Mouse (Mus musculus) stomach, embryonic 14.5 days (tissue): ENCODE results near the gene Olfr1131. TPM values are rescaled to one million over a fixed set of nuclear protein-coding genes. Genes with fewer than 3 reads are reported as not detected.
"Not testable (repeated sequence)": the region's sequence is repeated elsewhere in the genome, so short reads cannot be mapped to it uniquely, and the experiment has no call there.

ENCODE experiments used
- ATAC-seq: fragments of 200-750 bp; cut with Nextera tagmentation; 2 replicates; pipeline ENCODE4 v1.8.0; 2017; ENCODE audit warnings: low read depth, moderate TSS enrichment; ENCODE audit not compliant: insufficient number of reproducible peaks, insufficient read depth, low FRiP score
- H3K27ac ChIP-seq: fragments of 300-500 bp; sonication (generic); 2 replicates; pipeline ENCODE4 v1.5.1; 2014; ENCODE audit warnings: mild to moderate bottlenecking, low read length, moderate library complexity, mixed read lengths
- H3K27me3 ChIP-seq: fragments of 300-500 bp; sonication (generic); 2 replicates; pipeline ENCODE4 v1.6.1; 2014; ENCODE audit warnings: low read length, control low read depth, mixed read lengths; ENCODE audit not compliant: control insufficient read depth, insufficient read depth
- H3K36me3 ChIP-seq: fragments of 300-500 bp; sonication (generic); 2 replicates; pipeline ENCODE4 v1.6.1; 2014; ENCODE audit warnings: mild to moderate bottlenecking, control low read depth, low read length, moderate library complexity, mixed read lengths; ENCODE audit not compliant: control insufficient read depth, insufficient read depth
- H3K4me1 ChIP-seq: fragments of 300-500 bp; sonication (generic); 2 replicates; pipeline ENCODE4 v1.6.1; 2014; ENCODE audit warnings: low read length, control low read depth, mixed read lengths; ENCODE audit not compliant: control insufficient read depth, insufficient read depth
- H3K4me2 ChIP-seq: fragments of 300-500 bp; sonication (generic); replicated peaks from 2 replicates; pipeline ENCODE4 v1.6.1; 2014; ENCODE audit warnings: low read depth, low read length, control low read depth
- H3K4me3 ChIP-seq: fragments of 300-500 bp; sonication (generic); 2 replicates; pipeline ENCODE4 v1.5.1; 2014; ENCODE audit warnings: low read depth, low read length, control low read depth
- H3K9ac ChIP-seq: fragments of 300-500 bp; sonication (generic); replicated peaks from 2 replicates; pipeline ENCODE4 v1.6.1; 2014; ENCODE audit warnings: low read depth, mild to moderate bottlenecking, control low read depth, low read length, moderate library complexity, mixed read lengths
- H3K9me3 ChIP-seq: fragments of 300-500 bp; sonication (generic); 2 replicates; pipeline ENCODE4 v1.6.1; 2016; ENCODE audit warnings: low read depth, low read length, control low read depth; ENCODE audit not compliant: control insufficient read depth
- WGBS: fragments of 180-500 bp; shearing (Covaris S2); extraction: QIAGEN DNeasy Blood & Tissue Kit; methylation state at CpG from one replicate; pipeline ENCODE4 v1.1.7; 2014; 5-methylcytosine and 5-hydroxymethylcytosine counted together
- polyA plus RNA-seq: library from polyadenylated mRNA; unstranded; fragments of >200 nt; fragmentation: Nextera tagmentation; extraction: Ambion mirVana; gene quantifications from 2 replicates; pipeline ENCODE4 v1.2.1, GENCODE M21; 2014

The Olfr1131 gene
- not detected in 2 replicates for polyA plus RNA-seq

GRCm38 (mm10) chr2:87626804-87627203 lies at the start of gene Olfr1131:
TSS of gene Olfr1131 (plus strand) at chr2:87627104.
- Histone ChIP-seq H3K4me2 (no peak within 1 kb of the TSS), H3K4me3 (no peak within 1 kb of the TSS), H3K9ac (no peak within 1 kb of the TSS), H3K27ac (no peak within 1 kb of the TSS), H3K4me1 (no peaks in the 10 kb centered on the region), H3K9me3 (no peaks in the 10 kb centered on the region), H3K27me3 (no peaks in the 10 kb centered on the region), H3K36me3 (no peaks in the 10 kb centered on the region)
- ATAC-seq = no peak
- 68% methylated on average over 3 of the region's 3 CpGs for WGBS

GRCm38 (mm10) chr2:87605912-87606311 lies 21.0 kb upstream of the Olfr1131 start, which contains the start of gene Olfr1130:
TSS of gene Olfr1130 (plus strand) at chr2:87606212.
- not testable (repeated sequence) for ATAC-seq, H3K4me3 ChIP-seq, H3K27ac ChIP-seq, H3K9me3 ChIP-seq, H3K36me3 ChIP-seq, H3K4me2 ChIP-seq, H3K9ac ChIP-seq, H3K4me1 ChIP-seq, H3K27me3 ChIP-seq

GRCm38 (mm10) chr2:87637435-87637834 lies 10.5 kb downstream of the Olfr1131 start, which contains the start of gene Olfr1132:
TSS of gene Olfr1132 (minus strand) at chr2:87637535.
- H3K4me3 ChIP-seq = no peak within 1 kb of the TSS
- no peaks in the 10 kb centered on the region for H3K9me3 ChIP-seq
- H3K9ac ChIP-seq = no peak within 1 kb of the TSS
- no peaks in the 10 kb centered on the region for H3K36me3 ChIP-seq
- no peaks in the 10 kb centered on the region for H3K27me3 ChIP-seq
- H3K4me2 ChIP-seq = no peak within 1 kb of the TSS
- no peaks in the 10 kb centered on the region for H3K4me1 ChIP-seq
- no peak within 1 kb of the TSS for H3K27ac ChIP-seq
- no peak for ATAC-seq

- Histone ChIP-seq H3K4me2 (no peak overlapping the region), H3K4me1 (no peaks in the 10 kb centered on the region), H3K9ac (no peak overlapping the region), H3K27me3 (no peaks in the 10 kb centered on the region), H3K9me3 (no peaks in the 10 kb centered on the region), H3K36me3 (no peaks in the 10 kb centered on the region), H3K27ac (no peak overlapping the region), H3K4me3 (no peak overlapping the region)
- ATAC-seq = no peak
Measured at GRCm38 (mm10) chr2:87642441-87642840, 15.5 kb downstream of the Olfr1131 start.

GRCm38 (mm10) chr2:87647274-87647673 lies 20.4 kb downstream of the Olfr1131 start, which contains the start of gene Olfr1133:
TSS of gene Olfr1133 (minus strand) at chr2:87647374.
- ATAC-seq = no peak
- no peaks in the 10 kb centered on the region for H3K9me3 ChIP-seq
- H3K4me1 ChIP-seq = no peaks in the 10 kb centered on the region
- H3K36me3 ChIP-seq = no peaks in the 10 kb centered on the region
- H3K27me3 ChIP-seq = no peaks in the 10 kb centered on the region
- H3K27ac ChIP-seq = no peak within 1 kb of the TSS
- H3K4me3 ChIP-seq = no peak within 1 kb of the TSS
- H3K4me2 ChIP-seq = no peak within 1 kb of the TSS
- H3K9ac ChIP-seq = no peak within 1 kb of the TSS

GRCm38 (mm10) chr2:87658360-87658759 lies 31.5 kb downstream of the Olfr1131 start, which contains the start of gene Olfr1134:
TSS of gene Olfr1134 (minus strand) at chr2:87658460.
- no peak within 1 kb of the TSS for H3K4me3 ChIP-seq
- H3K27ac ChIP-seq = no peak within 1 kb of the TSS
- H3K9ac ChIP-seq = no peak within 1 kb of the TSS
- H3K27me3 ChIP-seq = no peaks in the 10 kb centered on the region
- H3K4me1 ChIP-seq = no peaks in the 10 kb centered on the region
- WGBS = 83% methylated on average over 2 of the region's 2 CpGs
- no peak within 1 kb of the TSS for H3K4me2 ChIP-seq
- H3K36me3 ChIP-seq = no peaks in the 10 kb centered on the region
- ATAC-seq = no peak
- H3K9me3 ChIP-seq = no peaks in the 10 kb centered on the region

GRCm38 (mm10) chr2:87673564-87673963 lies 46.7 kb downstream of the Olfr1131 start, which contains the start of gene Olfr1135:
TSS of gene Olfr1135 (minus strand) at chr2:87673664.
- Histone ChIP-seq H3K27me3 (no peaks in the 10 kb centered on the region), H3K9me3 (no peaks in the 10 kb centered on the region), H3K4me3 (no peak within 1 kb of the TSS), H3K4me2 (no peak within 1 kb of the TSS), H3K27ac (no peak within 1 kb of the TSS), H3K9ac (no peak within 1 kb of the TSS), H3K4me1 (no peaks in the 10 kb centered on the region), H3K36me3 (no peaks in the 10 kb centered on the region)
- 15% methylated on average over 1 of the region's 1 CpGs for WGBS
- no peak for ATAC-seq

Other genes starting within 250 kb of the Olfr1131 start
- gene Olfr1122, start 241.3 kb upstream of the Olfr1131 start, polyA plus RNA-seq = not detected in 2 replicates
- gene Olfr1123, start 210.5 kb upstream of the Olfr1131 start, polyA plus RNA-seq = not detected in 2 replicates
- not detected in 2 replicates for gene Olfr1124, start 196.8 kb upstream of the Olfr1131 start, polyA plus RNA-seq
- not detected in 2 replicates for gene Olfr1126, start 173.1 kb upstream of the Olfr1131 start, polyA plus RNA-seq
- not detected in 2 replicates for gene Pramel7, start 130.0 kb upstream of the Olfr1131 start, polyA plus RNA-seq
- gene Pramel6, start 120.5 kb upstream of the Olfr1131 start, polyA plus RNA-seq = not detected in 2 replicates
- not detected in 2 replicates for gene Olfr153, start 95.3 kb upstream of the Olfr1131 start, polyA plus RNA-seq
- not detected in 2 replicates for gene Olfr1128, start 81.6 kb upstream of the Olfr1131 start, polyA plus RNA-seq
- gene Olfr1129, start 53.2 kb upstream of the Olfr1131 start, polyA plus RNA-seq = not detected in 2 replicates
- gene Olfr1130, start 20.9 kb upstream of the Olfr1131 start, polyA plus RNA-seq = not detected in 2 replicates
- not detected in 2 replicates for gene Olfr1132, start 10.4 kb downstream of the Olfr1131 start, polyA plus RNA-seq
- gene Olfr1133, start 20.3 kb downstream of the Olfr1131 start, polyA plus RNA-seq = not detected in 2 replicates
- gene Olfr1134, start 31.4 kb downstream of the Olfr1131 start, polyA plus RNA-seq = not detected in 2 replicates
- not detected in 2 replicates for gene Olfr1135, start 46.6 kb downstream of the Olfr1131 start, polyA plus RNA-seq
- gene Olfr1136, start 66.8 kb downstream of the Olfr1131 start, polyA plus RNA-seq = not detected in 2 replicates
- gene Olfr1137, start 86.1 kb downstream of the Olfr1131 start, polyA plus RNA-seq = not detected in 2 replicates
- not detected in 2 replicates for gene Olfr1138, start 112.9 kb downstream of the Olfr1131 start, polyA plus RNA-seq
- gene Olfr1140, start 116.6 kb downstream of the Olfr1131 start, polyA plus RNA-seq = not detected in 2 replicates
- gene Olfr1141, start 126.9 kb downstream of the Olfr1131 start, polyA plus RNA-seq = not detected in 2 replicates
- not detected in 2 replicates for gene Olfr152, start 152.4 kb downstream of the Olfr1131 start, polyA plus RNA-seq
- not detected in 2 replicates for gene Olfr1143, start 173.5 kb downstream of the Olfr1131 start, polyA plus RNA-seq
- not detected in 2 replicates for gene Olfr1145, start 182.7 kb downstream of the Olfr1131 start, polyA plus RNA-seq
- gene Olfr1148, start 203.4 kb downstream of the Olfr1131 start, polyA plus RNA-seq = not detected in 2 replicates
- gene Olfr1150-ps1, start 216.9 kb downstream of the Olfr1131 start, polyA plus RNA-seq = not detected in 2 replicates
- not detected in 2 replicates for gene Olfr1151, start 228.8 kb downstream of the Olfr1131 start, polyA plus RNA-seq
- 0.06 TPM in 1 of 2 replicates, not detected in the other for gene Olfr1152, start 239.4 kb downstream of the Olfr1131 start, polyA plus RNA-seq